Mouse (Mus musculus): ENCODE measurements around the gene Stab2. TPM values are rescaled to one million over a fixed set of nuclear protein-coding genes. Genes with fewer than 3 reads are reported as not detected.

Stab2 gene
- polyA plus RNA-seq, 1 experiment from 2014 or later: 31.7 TPM

DNA sequence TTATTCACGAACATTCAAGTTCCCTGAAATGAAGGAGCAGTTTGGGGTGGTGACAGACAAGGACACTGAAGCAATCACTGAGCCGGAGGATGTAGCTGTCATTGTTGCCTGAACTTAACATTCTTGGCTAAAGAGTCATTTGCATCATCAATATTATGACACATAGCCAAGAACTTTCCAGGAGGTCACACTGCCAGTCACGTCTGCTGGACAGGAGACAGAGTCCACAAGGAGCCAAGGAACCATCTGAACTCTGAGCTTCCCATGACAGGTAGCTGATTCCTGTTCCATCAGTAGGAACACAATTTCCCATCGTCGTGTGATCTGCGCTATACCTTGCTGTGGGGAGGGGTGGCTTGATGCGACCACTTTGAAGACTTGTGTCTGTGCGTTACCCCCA, 24.9 kb upstream of the Stab2 start:
- no peak overlapping the region for H3K9ac ChIP-seq
- WGBS (ENCODE audit: insufficient replicate concordance): 75% methylated on average over 8 of the region's 8 CpGs
- ATAC-seq: no peak
- no peak overlapping the region for H3K27ac ChIP-seq
- H3K9me3 ChIP-seq (replicated peaks): no peaks in the 10 kb centered on the region
- no peaks in the 10 kb centered on the region for H3K36me3 ChIP-seq
- 0 out of 2 replicates have a peak, but pooled peaks cover 6% of the 10 kb centered on the region for H3K4me1 ChIP-seq
- H3K27me3 ChIP-seq (replicated peaks): no peaks in the 10 kb centered on the region
- no peak overlapping the region for H3K4me2 ChIP-seq
- H3K4me3 ChIP-seq: no peak overlapping the region

DNA sequence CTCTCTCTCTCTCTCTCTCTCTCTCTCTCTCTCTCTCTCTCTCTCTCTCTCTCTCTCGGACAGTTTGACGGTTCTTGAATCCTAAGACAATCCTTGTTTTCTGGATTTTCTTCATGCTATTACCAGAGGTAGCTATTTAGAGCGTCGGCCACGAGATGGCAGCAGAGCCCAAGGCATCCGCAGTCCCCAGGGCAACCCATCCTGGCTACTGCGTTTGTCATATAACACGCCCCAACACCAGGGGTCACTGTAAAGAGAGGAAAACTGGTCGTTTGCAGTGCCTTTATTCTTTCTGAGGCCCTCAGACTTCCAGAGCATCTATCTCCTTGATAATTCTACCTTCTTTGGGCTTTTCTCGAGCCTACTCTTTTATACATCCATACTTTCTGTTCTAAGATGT, 17.1 kb upstream of the Stab2 start:
- H3K4me1 ChIP-seq: no peaks in the 10 kb centered on the region
- H3K4me3 ChIP-seq: no peak overlapping the region
- no peaks in the 10 kb centered on the region for H3K27me3 ChIP-seq (replicated peaks)
- whole genome bisulfite sequencing (ENCODE audit: insufficient replicate concordance): 2% methylated on average over 8 of the region's 10 CpGs
- no peak overlapping the region for H3K4me2 ChIP-seq
- ATAC-seq: 0 out of 2 replicates have a peak, but pooled peaks have one; percentile 64
- no peak overlapping the region for H3K9ac ChIP-seq
- no peaks in the 10 kb centered on the region for H3K36me3 ChIP-seq
- H3K27ac ChIP-seq: no peak overlapping the region
- H3K9me3 ChIP-seq (replicated peaks): no peaks in the 10 kb centered on the region

DNA sequence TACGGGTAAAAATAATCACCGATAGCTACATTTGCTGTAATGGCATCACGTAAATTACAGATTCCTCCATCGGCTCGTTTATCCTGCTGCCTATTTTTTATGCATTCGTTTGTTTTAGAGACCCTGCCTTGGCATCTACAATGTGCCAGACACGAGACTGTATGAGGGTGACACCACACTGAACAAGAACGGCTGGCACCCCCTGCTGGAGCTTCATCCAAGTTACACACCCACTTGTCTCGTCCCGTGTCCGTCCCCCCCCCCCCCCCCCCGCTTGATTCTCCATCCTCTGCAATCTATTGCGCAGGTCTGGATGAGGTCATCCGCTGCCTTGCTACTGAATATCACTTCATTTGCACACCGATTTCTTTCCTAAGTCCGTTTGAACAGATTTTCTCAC, 12.9 kb upstream of the Stab2 start:
- H3K4me3 ChIP-seq: no peak overlapping the region
- WGBS (ENCODE audit: insufficient replicate concordance): 55% methylated on average over 14 of the region's 16 CpGs

DNA sequence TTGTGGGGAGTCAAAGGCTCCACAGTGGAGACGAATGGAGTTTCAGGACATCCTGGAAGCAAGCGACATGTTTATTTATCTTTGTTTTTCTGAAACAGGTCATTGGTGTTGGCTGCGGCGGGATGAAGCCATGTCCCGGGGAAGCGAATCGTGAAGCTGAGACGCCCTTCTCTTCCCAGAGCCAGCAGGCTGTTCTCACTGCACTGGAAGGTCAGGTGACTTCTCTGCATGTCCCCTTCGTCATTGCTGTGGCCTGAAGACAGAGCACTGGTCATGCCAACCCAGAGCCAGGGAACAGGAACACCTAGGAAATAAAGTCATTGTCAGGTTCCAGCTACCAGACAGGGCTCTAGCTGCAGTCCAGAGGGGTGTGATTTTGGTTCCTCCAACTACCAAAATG, 11.1 kb upstream of the Stab2 start:
- H3K4me1 ChIP-seq: no peaks in the 10 kb centered on the region
- 67% methylated on average over 9 of the region's 9 CpGs for WGBS (ENCODE audit: insufficient replicate concordance)
- ATAC-seq: no peak

More for the DNA sequence above, 12.9 kb upstream of the Stab2 start:
- Histone ChIP-seq H3K9ac (no peak overlapping the region), H3K4me2 (no peak overlapping the region), H3K27me3 (replicated peaks) (no peaks in the 10 kb centered on the region), H3K27ac (no peak overlapping the region), H3K9me3 (replicated peaks) (no peaks in the 10 kb centered on the region), H3K4me1 (no peaks in the 10 kb centered on the region), H3K36me3 (no peaks in the 10 kb centered on the region)
- no peak for ATAC-seq

DNA sequence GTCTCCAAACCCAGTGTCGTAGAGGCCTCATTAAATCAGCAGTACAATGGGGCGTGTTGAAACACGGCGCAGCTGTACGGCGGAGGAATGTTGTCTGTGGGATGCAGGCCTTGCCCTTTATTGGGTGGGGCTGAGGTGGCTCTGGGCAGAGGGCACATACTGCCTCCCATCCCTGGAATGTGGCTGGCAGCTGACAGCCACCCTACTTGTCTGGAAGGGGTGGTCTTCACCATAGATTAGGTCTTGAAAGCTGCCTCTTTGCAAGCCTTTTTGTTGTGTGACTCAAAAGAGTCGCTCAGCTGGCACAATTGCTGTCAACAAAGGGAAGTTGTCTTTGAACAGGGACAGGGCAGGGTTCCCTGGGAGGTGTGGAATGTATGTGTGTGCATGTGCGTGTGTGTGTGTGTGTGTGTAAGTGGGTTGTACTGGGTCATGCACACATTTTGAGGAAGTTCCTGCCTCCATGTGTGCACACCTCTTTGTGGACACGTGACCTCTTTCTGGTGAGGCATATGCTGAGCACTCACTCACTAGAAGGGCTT, 8.4 kb upstream of the Stab2 start:
- Histone ChIP-seq H3K27ac (no peak overlapping the region), H3K27me3 (replicated peaks) (no peaks in the 10 kb centered on the region), H3K36me3 (no peaks in the 10 kb centered on the region), H3K4me2 (no peak overlapping the region), H3K4me3 (no peak overlapping the region), H3K4me1 (no peaks in the 10 kb centered on the region), H3K9ac (no peak overlapping the region), H3K9me3 (replicated peaks) (no peaks in the 10 kb centered on the region)
- 70% methylated on average over 9 of the region's 9 CpGs for WGBS (ENCODE audit: insufficient replicate concordance)
- no peak for ATAC-seq

More for the DNA sequence above, 11.1 kb upstream of the Stab2 start:
- Histone ChIP-seq H3K36me3 (no peaks in the 10 kb centered on the region), H3K4me3 (no peak overlapping the region), H3K9me3 (replicated peaks) (no peaks in the 10 kb centered on the region), H3K27me3 (replicated peaks) (no peaks in the 10 kb centered on the region), H3K27ac (no peak overlapping the region), H3K4me2 (no peak overlapping the region), H3K9ac (no peak overlapping the region)

DNA sequence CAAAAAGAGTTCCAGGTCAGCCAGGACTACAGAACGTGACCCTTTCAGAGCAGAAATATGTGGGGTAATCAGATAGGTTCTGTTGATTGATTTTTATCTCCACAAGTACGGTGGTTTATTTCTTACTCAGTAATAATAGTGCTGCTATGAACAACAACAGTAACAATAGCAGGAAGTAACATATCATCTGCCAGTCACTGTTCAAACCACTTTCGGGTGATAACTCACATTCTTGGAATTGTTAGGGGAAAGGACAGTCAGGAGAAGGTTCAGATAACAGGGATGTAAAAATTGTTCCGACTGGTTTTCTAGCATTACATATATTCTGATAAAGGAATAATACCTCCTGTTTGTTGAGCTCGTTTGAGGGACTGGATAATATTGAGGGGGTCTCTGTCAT, 7.6 kb upstream of the Stab2 start:
- no peak overlapping the region for H3K4me3 ChIP-seq
- WGBS (ENCODE audit: insufficient replicate concordance): 24% methylated on average over 5 of the region's 5 CpGs
- no peak for ATAC-seq

DNA sequence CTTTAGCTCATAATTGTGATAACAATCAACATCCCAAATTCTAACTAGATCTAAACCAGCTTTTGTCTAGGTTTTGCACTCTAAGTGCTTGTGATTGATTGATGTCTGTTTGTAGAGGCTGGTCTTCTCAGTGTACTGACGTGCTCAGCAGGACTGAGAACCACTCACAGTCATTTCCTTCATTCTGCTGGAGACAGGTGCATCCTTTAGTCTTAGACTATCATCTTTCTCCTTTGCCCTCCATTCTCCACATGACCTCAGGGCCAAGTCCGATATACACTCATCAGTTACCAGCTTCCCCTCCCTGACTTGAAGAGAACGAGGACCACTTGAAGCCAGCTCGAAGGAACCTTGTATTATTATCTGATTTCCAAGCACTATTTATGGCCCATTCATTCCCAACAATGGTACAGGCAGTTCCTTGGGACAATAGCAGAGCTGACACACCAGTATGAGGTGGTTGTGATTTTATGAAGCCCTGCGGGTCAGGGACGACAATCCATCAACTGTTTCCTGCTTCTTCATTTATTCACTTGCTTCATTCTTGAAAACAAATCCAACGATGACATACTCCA, 6.7 kb upstream of the Stab2 start:
- H3K4me3 ChIP-seq: no peak overlapping the region

More for the DNA sequence above, 7.6 kb upstream of the Stab2 start:
- no peaks in the 10 kb centered on the region for H3K9me3 ChIP-seq (replicated peaks)
- no peaks in the 10 kb centered on the region for H3K36me3 ChIP-seq
- no peaks in the 10 kb centered on the region for H3K27me3 ChIP-seq (replicated peaks)
- H3K4me2 ChIP-seq: no peak overlapping the region
- no peak overlapping the region for H3K27ac ChIP-seq
- H3K4me1 ChIP-seq: no peaks in the 10 kb centered on the region
- no peak overlapping the region for H3K9ac ChIP-seq

DNA sequence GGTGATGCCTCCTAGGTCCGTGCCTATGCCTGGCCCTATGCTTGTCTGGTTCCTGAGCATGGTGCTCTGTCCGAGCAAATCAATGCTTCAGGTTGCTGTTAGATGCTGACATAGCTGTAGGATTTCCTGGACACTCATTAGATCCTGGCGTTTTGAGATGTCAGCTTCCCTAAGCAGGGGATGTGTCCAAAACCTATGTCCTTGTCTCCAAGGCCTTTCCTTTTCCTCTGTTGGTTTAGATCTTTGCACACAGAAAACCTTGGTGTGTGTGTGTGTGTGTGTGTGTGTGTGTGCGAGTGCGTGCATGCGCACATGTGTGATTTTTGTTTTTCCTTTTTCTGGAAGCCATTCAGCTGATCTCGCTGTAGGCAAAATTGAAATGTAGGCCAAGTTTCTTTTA, 4.3 kb upstream of the Stab2 start:
- H3K27me3 ChIP-seq (replicated peaks): no peaks in the 10 kb centered on the region
- no peak overlapping the region for H3K4me3 ChIP-seq
- no peak overlapping the region for H3K27ac ChIP-seq
- no peak overlapping the region for H3K4me2 ChIP-seq
- no peak for ATAC-seq
- no peaks in the 10 kb centered on the region for H3K4me1 ChIP-seq
- H3K9ac ChIP-seq: no peak overlapping the region
- no peaks in the 10 kb centered on the region for H3K36me3 ChIP-seq
- 72% methylated on average over 7 of the region's 7 CpGs for WGBS (ENCODE audit: insufficient replicate concordance)
- no peaks in the 10 kb centered on the region for H3K9me3 ChIP-seq (replicated peaks)

More for the DNA sequence above, 6.7 kb upstream of the Stab2 start:
- Histone ChIP-seq H3K9me3 (replicated peaks) (no peaks in the 10 kb centered on the region), H3K27ac (no peak overlapping the region), H3K27me3 (replicated peaks) (no peaks in the 10 kb centered on the region), H3K4me1 (no peaks in the 10 kb centered on the region), H3K4me2 (no peak overlapping the region), H3K36me3 (no peaks in the 10 kb centered on the region), H3K9ac (no peak overlapping the region)
- 61% methylated on average over 7 of the region's 7 CpGs for WGBS (ENCODE audit: insufficient replicate concordance)
- no peak for ATAC-seq

DNA sequence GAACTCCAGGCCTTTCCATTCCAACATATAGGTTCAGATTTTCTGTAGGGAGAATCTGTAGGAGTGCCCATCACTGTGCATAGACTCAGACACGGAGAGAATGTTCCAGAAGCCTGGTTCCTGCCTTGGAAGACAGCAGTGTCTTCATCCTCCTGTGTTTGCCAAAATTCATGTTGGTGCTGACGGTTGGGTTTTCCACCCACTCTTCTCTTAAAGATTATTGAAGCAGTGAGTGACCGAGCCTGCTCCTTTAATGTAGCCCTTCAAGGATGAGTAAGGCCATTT, 332 bp upstream of the Stab2 start:
- no peak for ATAC-seq
- H3K27ac ChIP-seq: no peak overlapping the region
- H3K27me3 ChIP-seq (replicated peaks): no peaks in the 10 kb centered on the region
- H3K4me3 ChIP-seq: no peak overlapping the region
- H3K4me1 ChIP-seq: no peaks in the 10 kb centered on the region
- H3K4me2 ChIP-seq: no peak overlapping the region
- no peaks in the 10 kb centered on the region for H3K9me3 ChIP-seq (replicated peaks)
- no peaks in the 10 kb centered on the region for H3K36me3 ChIP-seq
- 59% methylated on average over 3 of the region's 3 CpGs for WGBS (ENCODE audit: insufficient replicate concordance)
- no peak overlapping the region for H3K9ac ChIP-seq

DNA sequence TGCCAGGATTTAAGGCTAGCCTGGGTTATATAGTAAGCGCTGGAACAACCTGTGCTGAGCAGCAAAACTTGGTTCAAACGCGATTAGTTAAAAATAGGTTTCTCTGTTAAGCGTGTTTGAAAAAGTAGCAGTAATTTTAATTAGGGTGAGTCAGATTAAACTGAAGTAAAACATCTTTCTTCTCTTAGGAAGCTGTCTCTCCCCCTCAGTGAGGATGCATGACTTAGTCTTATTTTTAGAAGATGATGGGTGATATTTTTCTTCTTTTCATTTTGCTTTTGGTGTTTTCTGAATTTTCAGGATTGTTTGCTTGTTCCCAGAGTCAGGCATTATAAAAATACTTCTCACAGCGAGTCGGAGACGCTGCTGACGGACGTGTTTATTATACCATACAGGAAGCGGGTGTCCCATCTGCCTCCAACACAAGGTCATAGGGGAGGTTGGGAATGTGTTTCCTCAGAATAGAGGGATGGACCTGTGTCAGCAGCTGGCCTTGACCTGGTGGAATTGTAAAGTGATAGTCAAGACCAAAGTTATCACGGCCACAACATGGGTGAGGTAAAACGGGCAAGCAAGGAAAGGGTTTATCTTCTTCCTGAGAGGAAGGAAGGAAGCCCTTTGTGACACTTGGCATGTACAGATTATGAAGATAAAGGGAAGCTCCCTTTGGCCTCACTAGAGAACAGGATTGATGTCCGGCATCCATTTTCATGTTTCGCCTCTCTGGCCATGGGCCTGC, 15.4 kb downstream of the Stab2 start:
- no peak overlapping the region for H3K9ac ChIP-seq
- peaks cover 6% of the 10 kb centered on the region; the same call in 1 of the 2 replicates for H3K4me1 ChIP-seq
- H3K4me2 ChIP-seq: no peak overlapping the region
- H3K36me3 ChIP-seq: no peaks in the 10 kb centered on the region
- no peak overlapping the region for H3K27ac ChIP-seq
- 47% methylated on average over 14 of the region's 14 CpGs for WGBS (ENCODE audit: insufficient replicate concordance)
- no peak for ATAC-seq
- peaks cover 11% of the 10 kb centered on the region for H3K27me3 ChIP-seq (replicated peaks)
- no peaks in the 10 kb centered on the region for H3K9me3 ChIP-seq (replicated peaks)
- no peak overlapping the region for H3K4me3 ChIP-seq

DNA sequence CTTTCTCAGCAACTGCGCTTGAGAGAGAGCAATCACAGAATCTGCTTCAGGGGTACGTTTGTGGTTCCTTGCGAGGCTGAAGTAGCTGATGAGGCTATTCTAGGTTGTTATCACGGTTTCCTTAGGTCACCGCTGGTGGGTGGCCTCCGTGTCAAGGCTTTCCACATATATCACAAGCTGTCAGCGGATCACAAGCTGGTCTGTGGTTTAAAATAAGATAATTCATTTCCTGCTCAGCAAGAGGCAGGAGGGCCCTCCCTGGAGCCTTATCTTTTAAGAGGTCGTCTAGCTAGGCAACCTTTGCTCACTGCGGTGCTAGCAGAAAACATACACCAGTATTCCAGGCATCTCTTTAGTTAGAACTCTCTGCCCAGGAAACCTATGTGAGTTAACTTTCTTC, 17.2 kb downstream of the Stab2 start:
- Histone ChIP-seq H3K4me2 (no peak overlapping the region), H3K36me3 (no peaks in the 10 kb centered on the region), H3K9ac (no peak overlapping the region), H3K4me3 (no peak overlapping the region), H3K27ac (no peak overlapping the region), H3K9me3 (replicated peaks) (no peaks in the 10 kb centered on the region), H3K27me3 (replicated peaks) (peaks cover 11% of the 10 kb centered on the region), H3K4me1 (peaks cover 6% of the 10 kb centered on the region; the same call in 1 of the 2 replicates)
- 4% methylated on average over 9 of the region's 9 CpGs for WGBS (ENCODE audit: insufficient replicate concordance)
- ATAC-seq: peak; percentile 66

DNA sequence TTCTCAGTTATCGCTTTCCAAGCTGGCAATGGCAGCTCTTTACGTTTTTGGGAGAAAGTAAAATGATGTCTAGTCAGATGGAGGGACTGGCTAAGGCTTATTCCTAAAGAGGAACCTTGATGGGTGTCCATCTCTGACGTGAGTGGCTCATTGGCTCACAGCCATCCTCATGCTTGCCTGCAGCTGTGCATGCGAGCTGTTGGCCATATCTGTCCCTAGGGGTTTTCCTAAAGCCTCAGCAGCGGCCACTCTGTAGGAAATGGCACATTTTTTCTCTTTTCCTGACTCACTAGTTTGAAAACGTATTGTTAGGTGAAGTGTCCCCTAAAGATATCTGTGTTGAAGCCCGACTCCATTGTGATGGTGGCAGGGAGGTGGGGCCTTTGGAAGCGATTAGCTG, 18.0 kb downstream of the Stab2 start:
- no peaks in the 10 kb centered on the region for H3K36me3 ChIP-seq
- H3K4me2 ChIP-seq: no peak overlapping the region
- H3K4me3 ChIP-seq: no peak overlapping the region
- H3K27ac ChIP-seq: no peak overlapping the region
- H3K27me3 ChIP-seq (replicated peaks): peaks cover 11% of the 10 kb centered on the region
- WGBS (ENCODE audit: insufficient replicate concordance): 33% methylated on average over 8 of the region's 8 CpGs
- no peak for ATAC-seq
- H3K4me1 ChIP-seq: peaks cover 6% of the 10 kb centered on the region; the same call in 1 of the 2 replicates
- no peak overlapping the region for H3K9ac ChIP-seq
- no peaks in the 10 kb centered on the region for H3K9me3 ChIP-seq (replicated peaks)

All from liver, embryonic 12.5 days (tissue).